24 mouse cellular contexts compared by ENCODE assay signal in genomic region chr4:98826701-98827100, GRCm38 (mm10). TPM values are rescaled to one million over a fixed set of nuclear protein-coding genes. Genes with fewer than 3 reads are reported as not detected.
"Had no signal": no experiment of that assay in that cellular context is flagged by ENCODE, and none has a peak within 500 bp of the region (broad histone marks: within the 10 kb centered on the region; RNA-seq: fewer than 3 reads in every experiment).

No protein-coding gene starts in this region.

- DNase-seq: lung, adult 18-20 months; lung, embryonic 14.5 days; lung, postnatal 10 days; right cerebral cortex, postnatal 14 days; thymus, adult 2 months; thymus, postnatal 25 days; thymus, postnatal 4 days had no signal

- H3K4me1 ChIP-seq: megakaryocyte, embryonic 14.5 days; midbrain, embryonic 13.5 days; midbrain, embryonic 15.5 days; neural tube, embryonic 12.5 days; stomach, embryonic 15.5 days had no signal

- H3K9me3 ChIP-seq: midbrain, embryonic 13.5 days; midbrain, embryonic 15.5 days; neural tube, embryonic 12.5 days; stomach, embryonic 15.5 days had no signal

- ATAC-seq: midbrain, embryonic 13.5 days; midbrain, embryonic 15.5 days had no signal

- H3K27ac ChIP-seq: macrophage; midbrain, embryonic 13.5 days; midbrain, embryonic 15.5 days; neural tube, embryonic 12.5 days; stomach, embryonic 15.5 days; stomach, postnatal 0 days had no signal

- H3K4me3 ChIP-seq: megakaryocyte, embryonic 14.5 days; midbrain, embryonic 13.5 days; midbrain, embryonic 15.5 days; neural tube, embryonic 12.5 days; stomach, embryonic 15.5 days had no signal

- H3K36me3 ChIP-seq: midbrain, embryonic 13.5 days; midbrain, embryonic 15.5 days; neural tube, embryonic 12.5 days; stomach, embryonic 15.5 days had no signal

- H3K9ac ChIP-seq: lung, embryonic 14.5 days; midbrain, embryonic 13.5 days; midbrain, embryonic 15.5 days; neural tube, embryonic 12.5 days; stomach, embryonic 15.5 days had no signal

- H3K27me3 ChIP-seq: megakaryocyte, embryonic 14.5 days; midbrain, embryonic 13.5 days; midbrain, embryonic 15.5 days; neural tube, embryonic 12.5 days; stomach, embryonic 15.5 days had no signal

- H3K4me2 ChIP-seq: lung, embryonic 14.5 days; midbrain, embryonic 11.5 days; midbrain, embryonic 13.5 days; midbrain, embryonic 15.5 days; neural tube, embryonic 12.5 days; stomach, embryonic 15.5 days had no signal

RNA-seq across cellular contexts. Expression of gene I0C0044D17Rik, which starts 3.1 kb away (rescaled TPM):
- total RNA-seq: megakaryocyte progenitor cell, adult 5-6 weeks; midbrain, postnatal 0 days; monocyte, adult 5-6 weeks; neutrophil, adult 5-6 weeks had no signal
- polyA plus RNA-seq: lung, embryonic 14.5 days; lung, embryonic 16.5 days; macrophage; midbrain, embryonic 11.5 days; midbrain, embryonic 13.5 days; midbrain, embryonic 15.5 days; midbrain, postnatal 0 days; neural tube, embryonic 12.5 days; neural tube, embryonic 14.5 days; spleen, adult 2 months; stomach, embryonic 15.5 days; stomach, postnatal 0 days; testis, adult 2 months; thymus, adult 2 months; urinary bladder, adult 2 months had no signal

RNA-seq across cellular contexts. Expression of gene Kank4, which starts 9.4 kb away (rescaled TPM):
- total RNA-seq: monocyte, adult 5-6 weeks; neutrophil, adult 5-6 weeks had no signal
- polyA plus RNA-seq: macrophage had no signal
